Mouse (Mus musculus): ENCODE data around the gene Arpp21. TPM values are rescaled to one million over a fixed set of nuclear protein-coding genes. Genes with fewer than 3 reads are reported as not detected.

Gene Arpp21
- polyA plus RNA-seq, 1 experiment from 2014 or later = 3.4 TPM

DNA sequence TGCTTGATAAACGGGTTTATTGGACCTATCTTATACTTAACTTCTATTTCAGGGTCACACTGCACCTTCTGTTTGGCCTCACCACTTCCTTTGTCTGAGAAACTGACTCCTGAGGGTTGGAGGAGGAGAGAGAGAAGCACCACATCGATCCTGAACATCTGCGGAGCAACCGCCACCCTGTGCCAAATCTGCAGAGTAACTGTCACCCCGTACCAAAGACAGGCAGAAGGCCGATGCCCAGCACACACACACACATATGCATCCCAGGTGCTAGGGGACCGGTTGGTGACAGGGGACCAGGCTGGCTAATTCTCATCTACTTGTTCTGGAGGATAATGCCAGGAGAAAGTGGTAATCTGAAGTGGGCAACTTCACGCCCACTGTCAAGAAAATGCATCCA lies 16.4 kb downstream of the Arpp21 start:
- Histone ChIP-seq H3K4me1 (ENCODE audit: control insufficient read depth, insufficient read depth, low read length) (no peaks in the 10 kb centered on the region), H3K4me2 (ENCODE audit: low read depth, low read length) (no peak overlapping the region), H3K9me3 (replicated peaks; ENCODE audit: control insufficient read depth, low read length) (no peaks in the 10 kb centered on the region), H3K36me3 (ENCODE audit: control insufficient read depth, insufficient read depth, low read length) (no peaks in the 10 kb centered on the region), H3K4me3 (replicated peaks; ENCODE audit: low read length) (no peak overlapping the region), H3K9ac (ENCODE audit: low read length) (no peak overlapping the region), H3K27ac (ENCODE audit: low read length) (no peak overlapping the region), H3K27me3 (ENCODE audit: control insufficient read depth, insufficient read depth, low read length) (no peaks in the 10 kb centered on the region)
- WGBS = 81% methylated on average over 8 of the region's 8 CpGs
- ATAC-seq (ENCODE audit: insufficient read depth, low FRiP score) = no peak

GRCm38 (mm10) chr9:112218237-112218636 lies 17.5 kb downstream of the Arpp21 start:
- H3K4me3 ChIP-seq (replicated peaks; ENCODE audit: low read length) = no peak overlapping the region
- no peak overlapping the region for H3K27ac ChIP-seq (ENCODE audit: low read length)
- no peak overlapping the region for H3K9ac ChIP-seq (ENCODE audit: low read length)
- H3K9me3 ChIP-seq (replicated peaks; ENCODE audit: control insufficient read depth, low read length) = no peaks in the 10 kb centered on the region
- no peaks in the 10 kb centered on the region for H3K36me3 ChIP-seq (ENCODE audit: control insufficient read depth, insufficient read depth, low read length)
- no peaks in the 10 kb centered on the region for H3K4me1 ChIP-seq (ENCODE audit: control insufficient read depth, insufficient read depth, low read length)
- no peaks in the 10 kb centered on the region for H3K27me3 ChIP-seq (ENCODE audit: control insufficient read depth, insufficient read depth, low read length)
- no peak for ATAC-seq (ENCODE audit: insufficient read depth, low FRiP score)
- no peak overlapping the region for H3K4me2 ChIP-seq (ENCODE audit: low read depth, low read length)
- WGBS = 82% methylated on average over 3 of the region's 3 CpGs

GRCm38 (mm10) chr9:112217161-112217560 lies 18.6 kb downstream of the Arpp21 start:
- no peak overlapping the region for H3K4me2 ChIP-seq (ENCODE audit: low read depth, low read length)
- 79% methylated on average over 4 of the region's 4 CpGs for WGBS
- ATAC-seq (ENCODE audit: insufficient read depth, low FRiP score) = no peak

GRCm38 (mm10) chr9:112215030-112215806 lies 20.5 kb downstream of the Arpp21 start:
- 41% methylated on average over 10 of the region's 10 CpGs for WGBS

More at GRCm38 (mm10) chr9:112217161-112217560, 18.6 kb downstream of the Arpp21 start:
- H3K4me1 ChIP-seq (ENCODE audit: control insufficient read depth, insufficient read depth, low read length) = no peaks in the 10 kb centered on the region
- H3K27me3 ChIP-seq (ENCODE audit: control insufficient read depth, insufficient read depth, low read length) = no peaks in the 10 kb centered on the region
- no peak overlapping the region for H3K9ac ChIP-seq (ENCODE audit: low read length)
- H3K27ac ChIP-seq (ENCODE audit: low read length) = no peak overlapping the region
- H3K9me3 ChIP-seq (replicated peaks; ENCODE audit: control insufficient read depth, low read length) = no peaks in the 10 kb centered on the region
- no peaks in the 10 kb centered on the region for H3K36me3 ChIP-seq (ENCODE audit: control insufficient read depth, insufficient read depth, low read length)
- no peak overlapping the region for H3K4me3 ChIP-seq (replicated peaks; ENCODE audit: low read length)

GRCm38 (mm10) chr9:112213411-112214255 lies 22.1 kb downstream of the Arpp21 start:
- 49% methylated on average over 10 of the region's 10 CpGs for WGBS
- no peak overlapping the region for H3K27ac ChIP-seq (ENCODE audit: low read length)
- no peak for ATAC-seq (ENCODE audit: insufficient read depth, low FRiP score)
- H3K4me3 ChIP-seq (replicated peaks; ENCODE audit: low read length) = no peak overlapping the region
- no peaks in the 10 kb centered on the region for H3K36me3 ChIP-seq (ENCODE audit: control insufficient read depth, insufficient read depth, low read length)
- H3K9me3 ChIP-seq (replicated peaks; ENCODE audit: control insufficient read depth, low read length) = no peaks in the 10 kb centered on the region
- no peak overlapping the region for H3K9ac ChIP-seq (ENCODE audit: low read length)
- no peaks in the 10 kb centered on the region for H3K4me1 ChIP-seq (ENCODE audit: control insufficient read depth, insufficient read depth, low read length)
- no peak overlapping the region for H3K4me2 ChIP-seq (ENCODE audit: low read depth, low read length)
- H3K27me3 ChIP-seq (ENCODE audit: control insufficient read depth, insufficient read depth, low read length) = no peaks in the 10 kb centered on the region

More at GRCm38 (mm10) chr9:112215030-112215806, 20.5 kb downstream of the Arpp21 start:
- Histone ChIP-seq H3K4me2 (ENCODE audit: low read depth, low read length) (no peak overlapping the region), H3K4me1 (ENCODE audit: control insufficient read depth, insufficient read depth, low read length) (no peaks in the 10 kb centered on the region), H3K4me3 (replicated peaks; ENCODE audit: low read length) (no peak overlapping the region), H3K9me3 (replicated peaks; ENCODE audit: control insufficient read depth, low read length) (no peaks in the 10 kb centered on the region), H3K36me3 (ENCODE audit: control insufficient read depth, insufficient read depth, low read length) (no peaks in the 10 kb centered on the region), H3K27me3 (ENCODE audit: control insufficient read depth, insufficient read depth, low read length) (no peaks in the 10 kb centered on the region), H3K27ac (ENCODE audit: low read length) (no peak overlapping the region), H3K9ac (ENCODE audit: low read length) (no peak overlapping the region)
- ATAC-seq (ENCODE audit: insufficient read depth, low FRiP score) = no peak

DNA sequence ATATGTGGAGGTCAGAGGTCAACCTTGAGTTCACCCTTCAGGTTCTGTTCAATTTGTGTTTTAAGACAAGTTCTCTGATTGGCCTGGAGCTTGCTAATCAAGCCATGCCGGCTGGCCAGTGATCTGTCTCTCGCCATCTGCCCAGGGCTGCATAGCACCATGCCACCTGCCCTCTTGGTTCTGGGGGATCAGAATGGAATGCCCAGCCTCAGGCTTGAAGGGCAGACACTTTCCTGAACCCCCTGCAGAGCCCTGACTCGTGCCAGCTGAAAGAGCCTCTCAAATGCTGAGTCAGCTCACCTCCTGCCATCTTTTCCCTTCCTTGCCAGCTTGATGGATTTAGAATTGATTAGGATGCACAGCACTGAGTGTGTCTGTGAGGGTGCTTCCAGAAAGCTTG lies 25.9 kb downstream of the Arpp21 start:
- no peaks in the 10 kb centered on the region for H3K9me3 ChIP-seq (replicated peaks; ENCODE audit: control insufficient read depth, low read length)
- no peak overlapping the region for H3K27ac ChIP-seq (ENCODE audit: low read length)
- no peak for ATAC-seq (ENCODE audit: insufficient read depth, low FRiP score)
- H3K36me3 ChIP-seq (ENCODE audit: control insufficient read depth, insufficient read depth, low read length) = no peaks in the 10 kb centered on the region
- H3K4me3 ChIP-seq (replicated peaks; ENCODE audit: low read length) = no peak overlapping the region
- H3K4me2 ChIP-seq (ENCODE audit: low read depth, low read length) = no peak overlapping the region
- no peaks in the 10 kb centered on the region for H3K4me1 ChIP-seq (ENCODE audit: control insufficient read depth, insufficient read depth, low read length)
- H3K9ac ChIP-seq (ENCODE audit: low read length) = no peak overlapping the region
- H3K27me3 ChIP-seq (ENCODE audit: control insufficient read depth, insufficient read depth, low read length) = no peaks in the 10 kb centered on the region
- 68% methylated on average over 3 of the region's 3 CpGs for WGBS

DNA sequence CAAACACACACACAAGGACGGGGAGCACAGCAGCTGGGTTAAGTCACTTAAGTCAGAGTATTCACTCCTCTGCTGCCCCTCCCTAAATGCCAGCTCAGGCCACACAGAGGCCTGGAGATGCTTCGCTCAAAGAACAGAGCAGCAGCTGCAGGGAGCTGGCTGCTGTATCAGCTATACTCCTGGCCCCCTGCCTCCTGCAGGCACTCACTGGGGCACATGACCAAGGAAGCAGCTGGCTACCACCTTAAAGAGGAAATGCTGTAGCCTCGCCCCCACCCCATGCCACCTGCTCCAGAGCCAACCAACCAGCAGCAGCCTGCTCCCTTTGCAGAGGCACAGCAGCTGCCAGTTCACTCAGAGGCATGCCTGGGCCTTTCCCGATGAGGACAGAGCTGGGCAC lies 28.0 kb downstream of the Arpp21 start:
- no peaks in the 10 kb centered on the region for H3K4me1 ChIP-seq (ENCODE audit: control insufficient read depth, insufficient read depth, low read length)
- 35% methylated on average over 4 of the region's 4 CpGs for WGBS
- peak; percentile 82 for ATAC-seq (ENCODE audit: insufficient read depth, low FRiP score)
- no peaks in the 10 kb centered on the region for H3K9me3 ChIP-seq (replicated peaks; ENCODE audit: control insufficient read depth, low read length)
- H3K27me3 ChIP-seq (ENCODE audit: control insufficient read depth, insufficient read depth, low read length) = no peaks in the 10 kb centered on the region
- H3K36me3 ChIP-seq (ENCODE audit: control insufficient read depth, insufficient read depth, low read length) = no peaks in the 10 kb centered on the region
- H3K9ac ChIP-seq (ENCODE audit: low read length) = no peak overlapping the region
- no peak overlapping the region for H3K4me2 ChIP-seq (ENCODE audit: low read depth, low read length)
- no peak overlapping the region for H3K27ac ChIP-seq (ENCODE audit: low read length)
- H3K4me3 ChIP-seq (replicated peaks; ENCODE audit: low read length) = no peak overlapping the region

DNA sequence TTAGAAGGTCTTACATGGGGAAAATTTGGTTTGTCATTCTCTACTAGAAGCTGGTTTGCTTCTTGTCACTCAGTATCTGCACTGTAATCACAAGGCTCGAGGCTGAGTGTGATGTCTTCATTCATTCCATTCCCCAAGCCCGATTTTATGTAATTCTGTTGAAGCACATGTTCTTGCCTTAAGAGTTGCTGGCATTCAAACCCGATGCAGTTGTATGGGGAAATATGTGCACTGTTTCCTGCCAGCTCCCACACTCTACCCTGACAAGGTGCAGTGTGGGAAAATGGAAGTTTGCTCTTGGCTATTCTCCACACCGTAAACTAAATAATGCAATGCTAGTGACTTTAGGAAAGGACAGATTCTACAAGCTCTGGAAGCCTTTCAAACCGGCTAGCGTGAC lies 37.4 kb downstream of the Arpp21 start:
- H3K9ac ChIP-seq (ENCODE audit: low read length) = no peak overlapping the region
- H3K4me1 ChIP-seq (ENCODE audit: control insufficient read depth, insufficient read depth, low read length) = no peaks in the 10 kb centered on the region
- ATAC-seq (ENCODE audit: insufficient read depth, low FRiP score) = no peak
- H3K27me3 ChIP-seq (ENCODE audit: control insufficient read depth, insufficient read depth, low read length) = no peaks in the 10 kb centered on the region
- H3K4me2 ChIP-seq (ENCODE audit: low read depth, low read length) = no peak overlapping the region
- H3K4me3 ChIP-seq (replicated peaks; ENCODE audit: low read length) = no peak overlapping the region
- 74% methylated on average over 6 of the region's 6 CpGs for WGBS
- H3K36me3 ChIP-seq (ENCODE audit: control insufficient read depth, insufficient read depth, low read length) = no peaks in the 10 kb centered on the region
- H3K9me3 ChIP-seq (replicated peaks; ENCODE audit: control insufficient read depth, low read length) = no peaks in the 10 kb centered on the region
- H3K27ac ChIP-seq (ENCODE audit: low read length) = no peak overlapping the region

GRCm38 (mm10) chr9:112194049-112194448 lies 41.7 kb downstream of the Arpp21 start:
- Histone ChIP-seq H3K27me3 (ENCODE audit: control insufficient read depth, insufficient read depth, low read length) (no peaks in the 10 kb centered on the region), H3K4me2 (ENCODE audit: low read depth, low read length) (no peak overlapping the region), H3K9ac (ENCODE audit: low read length) (no peak overlapping the region), H3K9me3 (replicated peaks; ENCODE audit: control insufficient read depth, low read length) (no peaks in the 10 kb centered on the region), H3K27ac (ENCODE audit: low read length) (no peak overlapping the region), H3K4me3 (replicated peaks; ENCODE audit: low read length) (no peak overlapping the region), H3K4me1 (ENCODE audit: control insufficient read depth, insufficient read depth, low read length) (no peaks in the 10 kb centered on the region), H3K36me3 (ENCODE audit: control insufficient read depth, insufficient read depth, low read length) (no peaks in the 10 kb centered on the region)
- ATAC-seq (ENCODE audit: insufficient read depth, low FRiP score) = no peak
